Mouse (Mus musculus) liver, embryonic 12.5 days (tissue): ENCODE data around the gene Tcf7l1. TPM values are rescaled to one million over a fixed set of nuclear protein-coding genes. Genes with fewer than 3 reads are reported as not detected.

ENCODE experiments used
- ATAC-seq: fragments of 200-750 bp; cut with Nextera tagmentation; 2 replicates; pipeline ENCODE4 v1.8.0; 2017; ENCODE audit warnings: moderate number of reproducible peaks, mild to moderate bottlenecking, moderate library complexity
- H3K27ac ChIP-seq: fragments of 300-500 bp; sonication (generic); 2 replicates; pipeline ENCODE4 v1.5.1; 2016; ENCODE audit warnings: mild to moderate bottlenecking
- H3K27me3 ChIP-seq: fragments of 300-500 bp; sonication (generic); replicated peaks from 2 replicates; pipeline ENCODE4 v1.6.1; 2016; ENCODE audit warnings: mild to moderate bottlenecking, moderate library complexity
- H3K36me3 ChIP-seq: fragments of 300-500 bp; sonication (generic); 2 replicates; pipeline ENCODE4 v1.6.1; 2016; ENCODE audit warnings: mild to moderate bottlenecking, moderate library complexity
- H3K4me1 ChIP-seq: fragments of 300-500 bp; sonication (generic); 2 replicates; pipeline ENCODE4 v1.6.1; 2016
- H3K4me2 ChIP-seq: fragments of 300-500 bp; sonication (generic); 2 replicates; pipeline ENCODE4 v1.6.1; 2016; ENCODE audit warnings: mild to moderate bottlenecking, moderate library complexity
- H3K4me3 ChIP-seq: fragments of 300-500 bp; sonication (generic); 2 replicates; pipeline ENCODE4 v1.5.1; 2016; ENCODE audit warnings: mild to moderate bottlenecking, moderate library complexity
- H3K9ac ChIP-seq: fragments of 300-500 bp; sonication (generic); 2 replicates; pipeline ENCODE4 v1.6.1; 2016; ENCODE audit warnings: mild to moderate bottlenecking, moderate library complexity
- H3K9me3 ChIP-seq: fragments of 300-500 bp; sonication (generic); replicated peaks from 2 replicates; pipeline ENCODE4 v1.6.1; 2016; ENCODE audit warnings: mild to moderate bottlenecking, moderate library complexity
- WGBS: fragments of 180-500 bp; shearing (Covaris S2); methylation state at CpG from one replicate; pipeline ENCODE4 v1.1.7; 2016; ENCODE audit not compliant: insufficient replicate concordance; 5-methylcytosine and 5-hydroxymethylcytosine counted together
- polyA plus RNA-seq: library from polyadenylated mRNA; unstranded; fragments of >200 nt; fragmentation: Nextera tagmentation; extraction: Ambion mirVana; gene quantifications from 2 replicates; pipeline ENCODE4 v1.2.1, GENCODE M21; 2016

Tcf7l1 gene
- polyA plus RNA-seq, 1 experiment from 2014 or later: 6.7 TPM

DNA sequence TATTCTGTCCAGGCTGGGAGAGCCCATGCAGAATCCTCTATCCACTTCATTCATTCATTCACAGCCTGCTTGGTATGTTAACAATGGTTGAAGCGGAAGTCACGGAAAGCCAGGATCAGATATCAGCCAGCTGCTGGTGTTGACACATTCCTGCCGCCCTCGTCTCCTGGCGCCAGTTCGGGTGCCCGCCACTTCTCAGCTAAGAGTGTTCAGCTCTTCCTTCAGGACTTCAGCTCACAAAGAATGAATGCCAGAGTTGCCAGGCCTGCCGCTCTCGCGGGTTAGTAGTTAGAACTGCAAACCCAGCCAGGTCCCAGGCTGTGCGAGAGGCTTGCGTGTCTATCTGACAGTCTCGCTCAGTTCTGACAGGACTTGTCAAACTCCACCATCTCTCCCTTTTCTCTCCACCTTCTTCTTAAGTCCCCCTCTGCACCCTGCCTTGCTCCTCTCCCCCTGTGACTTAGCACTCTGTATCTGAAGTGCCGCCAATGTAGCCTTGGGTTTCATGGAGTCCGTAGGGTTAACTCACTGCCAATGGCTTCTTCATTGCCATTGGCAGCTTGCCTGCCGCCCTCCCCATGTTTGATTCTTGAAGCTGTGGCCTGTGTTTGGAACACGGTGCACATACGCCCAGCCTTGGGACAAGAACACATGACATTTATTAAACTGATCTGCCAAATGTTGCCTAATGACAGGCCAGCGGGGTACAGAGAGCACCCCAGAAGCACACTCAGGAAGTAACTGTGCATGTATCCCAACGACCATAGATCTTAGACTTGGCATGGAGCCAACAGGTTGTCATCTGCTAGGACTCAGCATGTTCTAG, 48.2 kb downstream of the Tcf7l1 start:
- ATAC-seq: no peak
- no peak overlapping the region for H3K9ac ChIP-seq
- no peak overlapping the region for H3K27ac ChIP-seq
- H3K4me3 ChIP-seq: no peak overlapping the region
- H3K9me3 ChIP-seq: no peaks in the 10 kb centered on the region
- no peaks in the 10 kb centered on the region for H3K27me3 ChIP-seq
- WGBS: 54% methylated on average over 20 of the region's 20 CpGs
- H3K4me2 ChIP-seq: no peak overlapping the region
- H3K36me3 ChIP-seq: no peaks in the 10 kb centered on the region
- H3K4me1 ChIP-seq: peaks cover 44% of the 10 kb centered on the region

DNA sequence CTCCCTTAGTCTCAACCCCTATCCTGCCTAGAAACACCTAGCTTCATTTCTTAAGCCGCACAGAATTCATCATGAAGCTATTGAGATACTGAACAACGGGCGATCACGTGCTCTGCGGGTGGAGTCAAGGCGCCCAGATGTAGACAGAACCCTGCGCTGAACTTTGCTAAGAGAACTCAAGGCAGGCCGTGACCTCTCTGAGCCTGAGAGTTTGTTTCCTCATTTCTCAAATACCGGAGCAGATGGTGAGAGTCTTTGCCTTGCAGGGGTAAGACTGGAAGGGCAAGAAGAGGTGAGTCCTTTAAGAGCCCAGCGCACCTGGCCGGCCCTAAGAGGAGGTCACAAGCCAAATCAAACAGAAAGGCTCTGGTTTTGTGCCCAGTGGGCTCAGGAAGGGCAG, 52.2 kb downstream of the Tcf7l1 start:
- H3K4me3 ChIP-seq: no peak overlapping the region
- H3K36me3 ChIP-seq: no peaks in the 10 kb centered on the region
- no peak for ATAC-seq
- no peaks in the 10 kb centered on the region for H3K9me3 ChIP-seq
- no peaks in the 10 kb centered on the region for H3K27me3 ChIP-seq
- no peak overlapping the region for H3K27ac ChIP-seq
- WGBS: 77% methylated on average over 11 of the region's 11 CpGs
- H3K4me1 ChIP-seq: peaks cover 31% of the 10 kb centered on the region
- no peak overlapping the region for H3K4me2 ChIP-seq
- H3K9ac ChIP-seq: no peak overlapping the region

DNA sequence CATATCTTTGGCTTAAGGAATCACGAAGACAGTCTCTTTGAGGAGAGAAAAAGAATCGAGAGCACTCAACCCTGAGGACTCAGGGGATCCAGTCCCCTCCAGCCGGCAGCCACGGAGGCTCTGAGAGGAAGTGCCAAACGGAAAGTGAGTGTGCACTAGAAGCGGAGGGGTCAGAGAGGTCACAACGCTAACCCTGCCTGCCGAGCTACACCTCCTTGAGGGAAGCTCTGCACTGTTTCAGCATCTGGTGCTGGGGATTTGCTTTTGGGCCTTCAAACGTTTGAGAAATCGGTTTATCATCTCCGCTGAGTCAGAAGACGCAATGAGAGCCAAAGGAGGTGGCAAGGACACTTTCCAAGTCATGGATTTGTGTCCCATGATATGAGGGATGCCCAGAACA, 53.8 kb downstream of the Tcf7l1 start:
- no peaks in the 10 kb centered on the region for H3K9me3 ChIP-seq
- 19% methylated on average over 12 of the region's 12 CpGs for WGBS
- H3K36me3 ChIP-seq: no peaks in the 10 kb centered on the region
- H3K27ac ChIP-seq: no peak overlapping the region
- H3K4me3 ChIP-seq: no peak overlapping the region
- no peak overlapping the region; the same call in 1 of the 2 replicates for H3K4me2 ChIP-seq
- peaks cover 18% of the 10 kb centered on the region for H3K4me1 ChIP-seq
- ATAC-seq: no peak
- no peaks in the 10 kb centered on the region for H3K27me3 ChIP-seq
- H3K9ac ChIP-seq: no peak overlapping the region

DNA sequence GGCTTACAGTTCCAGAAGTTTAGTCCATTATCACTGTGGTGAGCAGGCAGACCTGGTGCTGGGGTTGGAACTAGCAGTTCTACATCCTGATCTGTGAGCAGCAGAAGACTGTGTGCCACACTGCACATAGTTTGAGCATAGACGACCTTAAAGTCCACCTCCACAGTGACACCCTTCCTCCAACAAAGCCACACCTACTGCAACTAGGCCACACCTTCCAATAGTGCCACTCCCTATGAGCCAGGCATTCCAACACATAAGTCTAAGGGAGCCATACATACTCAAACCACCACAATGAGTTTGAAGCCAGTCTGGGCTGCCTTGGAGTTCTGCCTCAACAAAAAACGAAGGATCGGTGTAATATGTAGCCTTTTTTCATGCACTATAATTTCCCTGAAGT, 55.7 kb downstream of the Tcf7l1 start:
- Histone ChIP-seq H3K9ac (no peak overlapping the region), H3K27ac (no peak overlapping the region), H3K4me2 (no peak overlapping the region), H3K9me3 (no peaks in the 10 kb centered on the region), H3K36me3 (no peaks in the 10 kb centered on the region), H3K4me3 (no peak overlapping the region), H3K4me1 (peaks cover 18% of the 10 kb centered on the region), H3K27me3 (no peaks in the 10 kb centered on the region)
- 78% methylated on average over 3 of the region's 3 CpGs for WGBS
- no peak for ATAC-seq

DNA sequence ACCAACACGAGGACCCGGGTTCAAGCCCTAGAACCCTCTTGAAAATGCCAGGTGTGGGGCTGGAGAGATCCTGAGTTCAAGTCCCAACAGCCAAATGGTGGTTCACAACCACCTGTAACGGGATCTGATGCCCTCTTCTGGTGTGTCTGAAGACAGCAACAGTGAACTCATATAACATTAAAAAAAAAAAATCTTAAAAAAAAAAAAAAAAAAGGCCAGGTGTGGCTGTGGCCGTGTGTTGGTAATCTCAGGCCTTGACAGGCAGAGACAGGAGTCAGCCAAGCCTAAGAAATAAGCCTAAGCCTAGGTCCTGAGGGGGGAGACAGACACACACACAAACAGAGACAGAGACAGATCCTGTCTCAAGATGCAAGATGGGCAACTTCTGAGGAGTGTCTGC, 56.9 kb downstream of the Tcf7l1 start:
- WGBS: 65% methylated on average over 4 of the region's 4 CpGs
- H3K9me3 ChIP-seq: no peaks in the 10 kb centered on the region
- H3K4me2 ChIP-seq: no peak overlapping the region
- peaks cover 11% of the 10 kb centered on the region for H3K4me1 ChIP-seq
- H3K4me3 ChIP-seq: no peak overlapping the region
- H3K9ac ChIP-seq: no peak overlapping the region
- H3K36me3 ChIP-seq: no peaks in the 10 kb centered on the region
- H3K27ac ChIP-seq: no peak overlapping the region
- ATAC-seq: no peak
- no peaks in the 10 kb centered on the region for H3K27me3 ChIP-seq

DNA sequence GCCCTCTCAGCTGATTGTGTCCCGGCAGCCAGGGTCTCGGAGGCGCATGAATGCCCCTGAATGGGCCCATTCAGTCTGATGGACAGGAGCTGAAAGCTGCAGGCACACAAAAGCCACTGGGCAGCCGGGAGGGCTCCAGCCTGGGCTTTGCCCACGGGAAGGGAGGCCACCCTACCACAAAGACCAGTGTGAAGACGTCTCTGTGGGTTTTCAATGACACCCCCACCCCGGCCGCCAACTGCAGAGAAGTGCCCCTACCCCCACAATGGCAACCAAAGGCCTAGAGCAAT, 58.5 kb downstream of the Tcf7l1 start:
- no peak overlapping the region for H3K27ac ChIP-seq
- no peak overlapping the region for H3K9ac ChIP-seq
- H3K9me3 ChIP-seq: no peaks in the 10 kb centered on the region
- H3K36me3 ChIP-seq: no peaks in the 10 kb centered on the region
- H3K4me3 ChIP-seq: no peak overlapping the region
- peaks cover 8% of the 10 kb centered on the region for H3K4me1 ChIP-seq
- ATAC-seq: no peak
- H3K4me2 ChIP-seq: no peak overlapping the region
- 60% methylated on average over 8 of the region's 8 CpGs for WGBS
- H3K27me3 ChIP-seq: no peaks in the 10 kb centered on the region

DNA sequence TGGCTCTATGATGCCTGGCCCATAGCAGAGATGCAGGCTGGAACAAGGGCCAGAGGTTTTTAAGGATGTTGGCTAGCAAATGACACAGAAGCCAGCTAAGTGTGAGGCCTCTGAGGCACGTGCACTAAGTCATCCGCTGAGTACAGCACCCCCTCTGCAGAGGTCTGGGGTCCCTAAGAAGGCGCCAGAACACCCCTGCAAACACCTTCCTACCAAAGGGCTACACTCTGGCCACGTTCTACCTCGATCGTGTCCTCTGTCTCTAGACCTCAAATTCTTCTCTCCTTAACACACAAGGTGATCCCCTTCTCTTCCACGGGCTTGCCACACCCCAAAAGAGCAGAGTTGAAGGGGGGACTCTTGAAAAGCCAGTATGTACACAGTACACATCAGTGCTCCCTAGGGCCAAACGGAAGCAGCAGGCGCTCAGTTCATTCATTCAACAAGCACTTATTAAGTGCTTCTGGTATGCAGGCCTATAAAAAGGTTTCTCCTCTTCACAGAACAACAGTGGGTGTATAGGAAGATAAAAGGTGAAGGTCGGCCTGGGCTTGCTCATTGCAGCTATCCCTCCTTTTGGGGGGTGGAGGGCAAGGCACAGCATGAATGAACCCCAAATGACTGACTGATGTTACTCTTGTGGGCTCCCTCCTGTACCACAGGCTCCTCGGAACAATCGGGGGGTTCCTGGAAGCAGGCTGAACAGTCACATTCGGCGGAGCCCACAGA, 59.1 kb downstream of the Tcf7l1 start:
- Histone ChIP-seq H3K9ac (no peak overlapping the region), H3K27ac (no peak overlapping the region), H3K36me3 (no peaks in the 10 kb centered on the region), H3K4me1 (peaks cover 8% of the 10 kb centered on the region; the same call in 1 of the 2 replicates), H3K4me2 (no peak overlapping the region), H3K9me3 (no peaks in the 10 kb centered on the region), H3K4me3 (no peak overlapping the region), H3K27me3 (no peaks in the 10 kb centered on the region)
- no peak for ATAC-seq
- 74% methylated on average over 14 of the region's 14 CpGs for WGBS

DNA sequence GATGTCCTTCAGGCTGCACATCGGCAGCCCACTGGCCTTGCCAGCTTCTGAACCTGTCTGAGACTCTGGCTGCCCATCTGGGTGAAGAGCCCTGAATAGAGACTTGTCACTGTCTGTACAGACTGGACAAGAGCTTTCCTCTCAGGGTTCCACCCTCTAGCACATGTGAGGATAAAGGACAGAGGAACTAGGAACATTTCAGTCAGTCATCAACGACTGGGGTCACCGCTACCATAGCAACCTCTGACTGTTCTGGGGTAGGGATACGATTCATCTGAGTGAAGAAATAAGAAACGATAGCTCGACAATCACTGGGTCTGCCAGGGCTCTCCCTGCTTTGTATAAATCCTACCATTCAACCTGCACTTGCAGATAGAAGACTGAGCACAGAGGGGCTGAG, 61.2 kb downstream of the Tcf7l1 start:
- Histone ChIP-seq H3K9ac (no peak overlapping the region), H3K27me3 (no peaks in the 10 kb centered on the region), H3K27ac (no peak overlapping the region), H3K9me3 (no peaks in the 10 kb centered on the region), H3K4me2 (no peak overlapping the region), H3K36me3 (no peaks in the 10 kb centered on the region), H3K4me1 (peaks cover 6% of the 10 kb centered on the region; the same call in 1 of the 2 replicates), H3K4me3 (no peak overlapping the region)
- no peak for ATAC-seq
- 67% methylated on average over 6 of the region's 6 CpGs for WGBS

DNA sequence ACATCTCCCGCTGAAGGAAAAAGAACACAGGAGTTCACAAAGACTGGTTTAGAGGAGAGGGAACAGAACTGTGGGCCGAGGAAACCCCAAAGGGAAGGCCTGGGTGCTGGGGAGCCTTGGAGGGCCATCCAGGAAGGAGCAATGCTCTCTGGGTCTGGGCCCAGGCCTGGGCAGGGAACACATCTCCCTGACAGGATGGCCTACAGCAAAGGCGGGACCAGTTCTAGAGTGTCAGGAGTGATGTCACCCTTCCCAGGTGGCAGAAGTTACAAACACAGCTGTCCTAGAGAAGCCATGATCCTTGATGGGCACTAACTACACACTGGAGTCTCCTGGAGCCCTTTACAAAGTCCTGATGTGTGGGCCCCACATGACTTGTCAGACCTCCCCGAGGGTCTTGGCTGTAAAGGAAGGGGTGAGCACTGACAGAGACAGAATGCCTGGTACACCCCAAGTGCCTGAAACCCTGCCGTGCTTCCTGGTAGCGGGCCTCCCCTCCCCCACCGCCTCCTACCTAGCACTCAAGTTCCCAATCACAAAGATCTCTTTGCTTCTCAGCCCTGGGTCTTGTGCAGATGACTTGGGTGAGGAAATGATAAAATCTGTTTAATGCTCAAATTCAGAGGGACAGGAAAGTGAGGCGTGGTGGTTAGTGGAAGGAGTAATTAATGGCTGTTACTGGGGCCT, 64.4 kb downstream of the Tcf7l1 start:
- no peaks in the 10 kb centered on the region for H3K27me3 ChIP-seq
- peaks cover 6% of the 10 kb centered on the region; the same call in 1 of the 2 replicates for H3K4me1 ChIP-seq
- no peak overlapping the region for H3K4me3 ChIP-seq
- no peak for ATAC-seq
- WGBS: 54% methylated on average over 8 of the region's 8 CpGs
- H3K9ac ChIP-seq: no peak overlapping the region
- no peak overlapping the region for H3K4me2 ChIP-seq
- H3K36me3 ChIP-seq: no peaks in the 10 kb centered on the region
- no peak overlapping the region for H3K27ac ChIP-seq
- no peaks in the 10 kb centered on the region for H3K9me3 ChIP-seq

DNA sequence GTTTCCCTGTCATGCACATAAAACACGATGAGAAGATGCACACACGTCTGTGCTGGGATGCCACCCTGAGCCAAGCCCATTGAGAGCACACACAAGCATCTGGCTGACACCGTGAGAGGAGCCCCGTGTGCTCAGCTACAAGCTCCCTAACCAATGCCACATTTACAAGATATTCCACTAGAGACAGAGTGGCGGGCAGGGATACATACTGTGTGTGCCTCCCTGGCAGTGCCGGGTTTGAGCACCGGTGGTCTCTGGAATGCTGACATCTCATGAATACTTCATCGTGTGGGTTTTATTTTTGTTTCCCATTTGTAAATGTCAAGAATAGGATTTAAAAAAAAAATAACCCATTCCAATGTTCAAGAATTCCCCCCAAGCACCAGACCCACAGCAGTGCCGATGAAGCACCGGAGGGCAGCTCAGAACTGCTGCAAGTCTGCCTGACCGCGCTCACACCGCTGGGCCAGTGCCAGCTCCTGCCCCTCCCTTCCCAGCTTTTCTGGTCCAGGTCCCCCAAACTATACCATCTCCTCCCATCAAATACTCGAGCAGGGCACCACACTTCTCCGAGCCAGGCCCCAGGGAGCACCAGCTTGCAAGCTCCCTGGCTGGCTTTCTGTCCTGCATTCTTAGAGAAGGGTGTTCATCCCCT, 65.2 kb downstream of the Tcf7l1 start:
- no peak for ATAC-seq
- no peaks in the 10 kb centered on the region for H3K9me3 ChIP-seq
- no peaks in the 10 kb centered on the region for H3K36me3 ChIP-seq
- H3K27ac ChIP-seq: no peak overlapping the region
- H3K9ac ChIP-seq: no peak overlapping the region
- H3K4me1 ChIP-seq: peaks cover 6% of the 10 kb centered on the region; the same call in 1 of the 2 replicates
- WGBS: 71% methylated on average over 15 of the region's 15 CpGs
- no peak overlapping the region for H3K4me2 ChIP-seq
- H3K4me3 ChIP-seq: no peak overlapping the region
- no peaks in the 10 kb centered on the region for H3K27me3 ChIP-seq

DNA sequence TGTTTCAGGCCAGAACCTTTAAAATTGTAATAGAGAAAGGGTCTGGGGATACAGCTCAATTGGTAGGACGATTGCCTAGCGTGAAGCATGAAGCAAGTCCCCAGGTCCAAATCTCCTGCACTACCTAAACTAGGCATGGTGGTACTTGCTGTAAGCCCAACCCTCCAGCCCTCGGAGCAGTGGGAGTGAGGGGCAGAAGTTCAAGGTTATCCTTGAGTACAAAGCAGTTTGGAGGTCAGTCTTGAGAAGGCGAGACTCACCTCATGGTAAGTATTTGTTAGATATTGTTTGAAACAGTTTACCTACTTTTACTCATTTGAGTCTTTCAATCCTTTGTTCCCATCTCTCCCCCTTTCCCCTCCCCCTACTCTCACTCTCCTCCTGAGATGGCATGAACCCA, 65.9 kb downstream of the Tcf7l1 start:
- H3K27me3 ChIP-seq: no peaks in the 10 kb centered on the region
- no peaks in the 10 kb centered on the region for H3K9me3 ChIP-seq
- no peaks in the 10 kb centered on the region for H3K36me3 ChIP-seq
- no peak overlapping the region for H3K9ac ChIP-seq
- H3K4me2 ChIP-seq: no peak overlapping the region
- 72% methylated on average over 4 of the region's 4 CpGs for WGBS
- no peak overlapping the region for H3K27ac ChIP-seq
- no peak for ATAC-seq
- H3K4me1 ChIP-seq: peaks cover 6% of the 10 kb centered on the region; the same call in 1 of the 2 replicates
- H3K4me3 ChIP-seq: no peak overlapping the region

DNA sequence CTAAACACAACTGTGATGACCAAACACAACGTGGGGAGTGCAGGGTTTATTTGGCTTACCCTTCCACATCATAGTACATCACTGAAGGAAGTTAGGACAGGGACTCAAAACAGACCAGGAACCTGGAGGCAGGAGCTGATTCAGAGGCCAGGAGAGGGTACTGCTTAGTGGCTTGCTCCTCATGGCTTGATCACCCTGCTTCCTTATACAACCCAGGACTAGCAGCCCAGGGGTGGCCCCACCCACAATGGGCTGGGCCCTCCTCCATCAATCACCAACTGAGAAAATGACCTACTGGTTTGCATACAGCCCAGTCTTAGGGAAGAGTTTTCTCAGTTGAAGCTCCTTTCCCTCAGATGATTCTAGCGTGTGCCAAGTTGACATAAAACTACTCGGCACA, 68.2 kb downstream of the Tcf7l1 start:
- ATAC-seq: no peak
- Histone ChIP-seq H3K36me3 (no peaks in the 10 kb centered on the region), H3K4me1 (peaks cover 6% of the 10 kb centered on the region; the same call in 1 of the 2 replicates), H3K9me3 (no peaks in the 10 kb centered on the region), H3K27ac (no peak overlapping the region), H3K27me3 (no peaks in the 10 kb centered on the region), H3K9ac (no peak overlapping the region), H3K4me3 (no peak overlapping the region), H3K4me2 (no peak overlapping the region)
- 63% methylated on average over 3 of the region's 3 CpGs for WGBS
